Mouse (Mus musculus) kidney, postnatal 0 days (tissue): Measurements from ENCODE around the gene Galk1. TPM values are rescaled to one million over a fixed set of nuclear protein-coding genes. Genes with fewer than 3 reads are reported as not detected.

Experiments used
- ATAC-seq: fragments of 200-750 bp; cut with Nextera tagmentation; replicated peaks from 2 replicates; pipeline ENCODE4 v1.8.0; 2017; ENCODE audit warnings: low read depth, moderate number of reproducible peaks, moderate TSS enrichment, moderate library complexity; ENCODE audit not compliant: low FRiP score
- DNase-seq: peaks from one replicate; pipeline ENCODE4 v3.0.0-alpha.2; 2016; ENCODE audit warnings: low spot score
- H3K27ac ChIP-seq: fragments of 300-500 bp; sonication (generic); 2 replicates; pipeline ENCODE4 v1.5.1; 2014; ENCODE audit warnings: mild to moderate bottlenecking
- H3K27me3 ChIP-seq: fragments of 300-500 bp; sonication (generic); 2 replicates; pipeline ENCODE4 v1.6.1; 2014; ENCODE audit warnings: low read length, mixed read lengths; ENCODE audit not compliant: insufficient read depth
- H3K36me3 ChIP-seq: fragments of 300-500 bp; sonication (generic); 2 replicates; pipeline ENCODE4 v1.6.1; 2014; ENCODE audit warnings: low read length, mixed read lengths; ENCODE audit not compliant: insufficient read depth
- H3K4me1 ChIP-seq: fragments of 300-500 bp; sonication (generic); replicated peaks from 2 replicates; pipeline ENCODE4 v1.6.1; 2014; ENCODE audit warnings: antibody characterized with exemption, low read length, mixed read lengths; ENCODE audit not compliant: insufficient read depth
- H3K4me2 ChIP-seq: fragments of 300-500 bp; sonication (generic); 2 replicates; pipeline ENCODE4 v1.6.1; 2014; ENCODE audit warnings: mild to moderate bottlenecking, low read length, moderate library complexity, mixed read lengths
- H3K4me3 ChIP-seq: fragments of 300-500 bp; sonication (generic); replicated peaks from 2 replicates; pipeline ENCODE4 v1.5.1; 2014; ENCODE audit warnings: low read depth, low read length
- H3K9ac ChIP-seq: fragments of 300-500 bp; sonication (generic); 2 replicates; pipeline ENCODE4 v1.6.1; 2014; ENCODE audit warnings: low read depth, low read length
- H3K9me3 ChIP-seq: fragments of 300-500 bp; sonication (generic); replicated peaks from 2 replicates; pipeline ENCODE4 v1.6.1; 2016; ENCODE audit warnings: low read length, inconsistent platforms, mixed read lengths
- CTCF ChIP-seq: IDR thresholded peaks from 2 replicates; pipeline ENCODE4 v1.5.1; 2016; ENCODE audit warnings: antibody characterized with exemption, low read depth, mild to moderate bottlenecking, moderate library complexity
- WGBS: fragments of 180-500 bp; shearing (Covaris S2); extraction: QIAGEN DNeasy Blood & Tissue Kit; methylation state at CpG from one replicate; pipeline ENCODE4 v1.1.7; 2014; 5-methylcytosine and 5-hydroxymethylcytosine counted together
- polyA plus RNA-seq: library from polyadenylated mRNA; unstranded; fragments of >200 nt; fragmentation: Nextera tagmentation; extraction: Ambion mirVana; gene quantifications from 2 replicates; pipeline ENCODE4 v1.2.1, GENCODE M21; 2015

The Galk1 gene
- polyA plus RNA-seq, 1 experiment from 2014 or later = 149 TPM

GRCm38 (mm10) chr11:116034584-116034983, 22.1 kb upstream of the Galk1 start:
- Histone ChIP-seq H3K9me3 (no peaks in the 10 kb centered on the region), H3K36me3 (peaks cover 4% of the 10 kb centered on the region; the same call in 1 of the 2 replicates), H3K4me1 (peaks cover 10% of the 10 kb centered on the region), H3K4me3 (no peak overlapping the region), H3K4me2 (no peak overlapping the region), H3K27ac (no peak overlapping the region), H3K27me3 (no peaks in the 10 kb centered on the region), H3K9ac (no peak overlapping the region)
- no peak for TF ChIP-seq CTCF
- no peak for ATAC-seq
- 92% methylated on average over 6 of the region's 6 CpGs for WGBS
- no peak for DNase-seq

DNA sequence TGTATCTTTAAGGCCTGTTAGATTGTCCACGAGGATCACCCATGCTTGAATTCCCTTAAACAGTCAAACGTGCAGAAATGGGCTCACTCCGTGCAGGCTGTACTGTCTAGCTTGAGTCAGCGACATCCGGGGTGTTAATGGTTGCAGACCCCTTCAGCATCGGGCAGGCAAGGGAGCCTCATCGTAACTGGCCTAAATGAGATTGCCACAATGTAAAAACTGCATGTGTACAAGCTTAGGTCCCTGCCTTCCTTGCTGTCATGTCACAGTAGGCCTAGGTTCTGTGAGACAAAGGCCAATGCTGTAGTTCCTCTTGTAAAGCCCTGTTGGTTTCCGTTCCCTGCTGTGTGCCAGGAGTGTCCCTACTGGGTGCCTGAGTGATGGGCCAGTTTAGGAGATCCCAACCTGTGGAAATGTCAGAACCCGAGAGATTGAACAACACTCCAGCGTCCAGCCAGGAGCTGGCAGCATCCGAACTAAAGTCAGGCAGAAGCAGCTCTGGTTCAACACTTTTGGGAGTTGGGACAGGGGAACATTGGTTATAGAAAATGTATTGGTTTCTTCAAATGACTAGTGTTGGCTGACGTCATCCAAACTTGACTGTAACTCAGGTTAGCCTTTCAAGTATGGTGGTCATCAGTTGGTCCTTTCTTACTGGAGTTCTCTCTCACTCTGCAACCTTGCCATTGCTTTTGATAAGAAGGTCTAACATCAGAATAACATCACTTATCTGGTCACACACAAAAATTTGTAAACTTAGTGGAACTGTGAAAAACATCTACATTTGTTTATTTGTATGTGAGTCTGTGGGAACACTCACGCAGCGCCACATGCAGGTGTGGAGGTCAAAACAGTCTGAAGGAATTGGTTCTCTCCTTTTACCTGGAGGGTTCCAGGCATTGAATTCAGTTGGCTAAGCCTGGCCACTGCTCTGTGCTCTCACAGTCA, 18.7 kb upstream of the Galk1 start:
- Histone ChIP-seq H3K4me1 (peaks cover 10% of the 10 kb centered on the region), H3K9ac (peak overlapping the region; percentile 83), H3K27ac (peak overlapping the region; percentile 99), H3K27me3 (no peaks in the 10 kb centered on the region), H3K9me3 (no peaks in the 10 kb centered on the region), H3K4me2 (peak overlapping the region; percentile 67), H3K36me3 (no peaks in the 10 kb centered on the region), H3K4me3 (peak overlapping the region; percentile 69)
- no peak for TF ChIP-seq CTCF
- peak; percentile 19 for ATAC-seq
- 24% methylated on average over 14 of the region's 14 CpGs for WGBS
- DNase-seq = peak; percentile 58

DNA sequence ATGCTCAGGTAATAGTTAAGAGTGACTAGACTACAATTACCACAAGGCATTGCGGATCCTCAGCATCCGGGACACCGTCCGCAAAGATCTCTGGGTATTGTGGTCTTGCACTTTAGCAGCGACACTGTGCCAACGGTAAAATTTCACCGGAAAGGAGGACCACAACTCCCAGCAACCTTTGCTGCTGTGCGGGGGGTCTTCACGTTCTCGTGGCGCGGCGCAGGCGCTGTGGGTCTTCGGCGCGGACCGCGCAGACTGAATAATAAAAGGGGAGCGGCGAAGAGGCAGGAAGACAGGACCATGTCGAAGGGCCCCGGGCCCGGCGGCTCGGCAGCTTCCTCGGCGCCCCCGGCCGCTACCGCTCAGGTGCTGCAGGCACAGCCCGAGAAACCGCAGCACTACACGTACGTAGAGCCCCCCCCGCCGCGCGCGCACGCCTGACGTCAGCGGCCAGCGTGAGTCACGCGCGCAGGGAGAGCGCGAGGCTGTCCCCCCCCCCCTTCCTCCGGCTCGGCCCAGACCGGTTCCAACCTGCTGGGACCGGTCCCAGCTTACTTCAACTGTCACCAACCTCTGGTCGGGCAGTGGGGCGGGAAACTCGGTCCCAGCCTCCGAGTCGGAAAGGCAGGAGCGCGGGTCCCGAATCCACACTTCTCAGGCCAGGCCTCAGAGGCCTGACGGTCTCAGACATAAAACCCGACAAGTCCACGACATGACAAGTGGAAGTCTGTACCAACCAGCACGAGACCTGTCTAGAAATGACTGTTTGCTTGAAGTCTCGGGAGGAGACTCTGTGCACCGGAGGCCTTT, 17.8 kb upstream of the Galk1 start, which contains the start of gene Unk:
Gene Unk, plus strand, starts transcription at position 235 of the 810 bp plus-strand sequence.
- ATAC-seq = peak; percentile 96
- peak within 1 kb of the TSS; percentile 99 for H3K27ac ChIP-seq
- WGBS = under 1% methylated on average over 65 of the region's 67 CpGs

DNA sequence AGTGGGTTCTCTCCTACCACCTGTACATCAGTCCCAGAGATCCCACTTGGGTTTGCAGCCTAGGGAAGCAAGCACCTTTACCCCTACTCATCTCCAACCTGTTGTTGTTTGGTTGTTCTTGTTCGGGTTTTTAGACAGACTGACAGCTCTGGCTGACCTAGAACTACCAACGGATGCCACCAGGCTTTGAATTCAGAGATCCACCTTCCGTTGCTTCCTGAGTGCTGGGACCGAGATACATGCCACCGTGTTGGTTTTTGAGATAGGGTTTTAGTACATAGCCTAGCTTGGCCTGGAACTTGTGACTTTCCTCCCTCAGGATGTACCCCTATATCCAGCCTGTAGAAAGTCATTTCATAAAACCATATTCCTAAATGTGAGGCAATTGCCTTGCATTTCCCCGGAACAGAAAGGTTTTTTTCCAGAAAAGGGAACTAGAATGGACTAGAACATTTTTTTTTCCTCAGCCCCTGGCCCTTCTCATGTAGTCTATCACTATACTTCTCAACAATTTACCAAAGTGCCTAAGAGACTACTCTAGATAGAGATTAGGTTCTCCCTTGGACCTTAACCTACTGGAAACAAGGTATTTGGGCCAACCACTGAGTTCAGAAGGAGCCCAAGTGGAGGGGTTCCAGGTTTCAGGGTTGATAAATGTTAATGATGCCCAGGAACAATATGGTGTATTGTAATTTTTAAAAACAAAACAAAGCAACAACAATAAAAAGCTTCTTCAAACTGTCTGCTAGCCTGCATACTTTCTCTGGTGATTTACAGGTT, 16.8 kb upstream of the Galk1 start:
- Histone ChIP-seq H3K27ac (0 out of 2 replicates have a peak overlapping the region, but pooled peaks have one; percentile 99), H3K27me3 (no peaks in the 10 kb centered on the region), H3K4me3 (peak overlapping the region; percentile 69), H3K9ac (no peak overlapping the region), H3K4me2 (peak overlapping the region; percentile 67), H3K36me3 (no peaks in the 10 kb centered on the region), H3K9me3 (no peaks in the 10 kb centered on the region), H3K4me1 (peaks cover 10% of the 10 kb centered on the region)
- DNase-seq (no peak), ATAC-seq (no peak)
- no peak for TF ChIP-seq CTCF
- WGBS = 83% methylated on average over 6 of the region's 6 CpGs

More for the DNA sequence above, 17.8 kb upstream of the Galk1 start, which contains the start of gene Unk:
- Histone ChIP-seq H3K4me2 (peak within 1 kb of the TSS; percentile 67), H3K4me3 (peak within 1 kb of the TSS; percentile 69), H3K9ac (peak within 1 kb of the TSS; percentile 83), H3K36me3 (no peaks in the 10 kb centered on the region), H3K4me1 (peaks cover 10% of the 10 kb centered on the region), H3K27me3 (no peaks in the 10 kb centered on the region), H3K9me3 (no peaks in the 10 kb centered on the region)
- no peak for TF ChIP-seq CTCF
- DNase-seq = peak; percentile 99

DNA sequence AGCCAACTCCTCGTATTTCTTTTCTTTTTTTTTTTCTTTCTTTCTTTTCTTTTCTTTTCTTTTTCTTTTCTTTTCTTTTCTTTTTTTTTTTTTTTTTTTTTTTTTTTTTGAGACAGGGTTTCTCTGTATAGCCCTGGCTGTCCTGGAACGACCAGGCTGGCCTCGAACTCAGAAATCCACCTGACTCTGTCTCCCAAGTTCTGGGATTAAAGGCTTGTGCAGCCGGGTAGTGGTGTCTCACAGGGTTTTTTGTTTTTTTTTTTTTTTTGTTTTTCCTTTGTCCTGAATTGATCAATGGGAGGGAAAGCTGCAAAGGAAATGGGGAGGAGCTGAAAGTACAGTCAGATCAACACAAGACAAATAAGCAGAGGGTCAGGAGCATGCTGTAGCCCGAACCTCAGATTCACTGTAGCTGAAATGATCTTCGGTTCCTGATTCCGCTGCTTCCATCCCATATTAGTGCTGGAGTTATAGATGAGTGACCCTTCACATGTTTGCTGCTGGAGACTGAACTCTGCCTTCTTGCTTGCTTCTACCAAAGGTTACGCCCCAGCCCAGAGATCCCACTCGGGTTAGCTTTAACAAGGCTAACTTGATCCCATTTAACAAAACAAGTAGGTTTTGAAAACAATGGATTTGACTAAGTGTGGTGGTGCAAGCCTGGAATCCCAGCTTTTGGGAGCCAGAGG, 15.8 kb upstream of the Galk1 start:
- ATAC-seq = no peak
- H3K9me3 ChIP-seq = no peaks in the 10 kb centered on the region
- no peaks in the 10 kb centered on the region for H3K27me3 ChIP-seq
- no peak for TF ChIP-seq CTCF
- DNase-seq = no peak
- H3K4me2 ChIP-seq = no peak overlapping the region
- 83% methylated on average over 9 of the region's 9 CpGs for WGBS
- H3K27ac ChIP-seq = no peak overlapping the region
- H3K4me1 ChIP-seq = peaks cover 10% of the 10 kb centered on the region
- H3K9ac ChIP-seq = no peak overlapping the region
- no peak overlapping the region for H3K4me3 ChIP-seq
- 0 out of 2 replicates have a peak, but pooled peaks cover 4% of the 10 kb centered on the region for H3K36me3 ChIP-seq
